Mouse (Mus musculus): ENCODE measurements at regions not wholly inside any gene's neighbourhood (a gene's known extent, or its start where the extent isn't known, plus 50 kb on each side); places are given as distances from the start of the nearest gene placed in this dataset.

DNA sequence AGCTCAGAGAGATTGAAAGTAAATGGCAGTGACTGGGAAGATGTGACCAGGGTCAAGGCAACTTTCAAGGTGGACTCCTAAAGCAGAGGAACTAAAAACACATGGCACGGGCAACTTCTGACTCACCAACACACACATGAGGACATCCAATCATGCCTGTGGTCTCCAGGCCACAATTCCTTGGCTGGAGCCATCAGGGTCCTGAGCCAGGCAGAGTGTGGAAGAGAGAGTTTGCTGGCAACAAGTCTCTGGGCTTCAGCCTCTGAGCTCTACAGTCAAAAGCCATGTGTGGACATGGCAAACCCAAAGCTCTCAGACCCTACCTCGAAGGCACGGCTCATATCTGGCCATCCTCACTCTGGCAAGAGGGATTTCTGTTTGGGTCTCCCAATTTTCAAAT is 164.1 kb downstream of the Adamts15 start:
- no peaks in the 10 kb centered on the region for H3K27me3 ChIP-seq (ENCODE audit: control insufficient read depth, insufficient read depth, low read length)
- H3K27ac ChIP-seq (ENCODE audit: insufficient read depth, low read depth, low read length) = no peak overlapping the region
- H3K36me3 ChIP-seq (ENCODE audit: control insufficient read depth, insufficient read depth, low read length) = no peaks in the 10 kb centered on the region
- H3K4me3 ChIP-seq (ENCODE audit: low read depth, low read length) = no peak overlapping the region
- 92% methylated on average over 3 of the region's 3 CpGs for WGBS
- no peaks in the 10 kb centered on the region for H3K4me1 ChIP-seq (ENCODE audit: control insufficient read depth, insufficient read depth, insufficient read length, low read length)
- TF ChIP-seq POLR2A (IDR thresholded peaks at IDR 0.05; ENCODE audit: low read depth, low read length) = no peak
- no peak for TF ChIP-seq CTCF (IDR thresholded peaks at IDR 0.05; ENCODE audit: extremely low read depth, insufficient read length, insufficient replicate concordance, low read depth, low read length)

DNA sequence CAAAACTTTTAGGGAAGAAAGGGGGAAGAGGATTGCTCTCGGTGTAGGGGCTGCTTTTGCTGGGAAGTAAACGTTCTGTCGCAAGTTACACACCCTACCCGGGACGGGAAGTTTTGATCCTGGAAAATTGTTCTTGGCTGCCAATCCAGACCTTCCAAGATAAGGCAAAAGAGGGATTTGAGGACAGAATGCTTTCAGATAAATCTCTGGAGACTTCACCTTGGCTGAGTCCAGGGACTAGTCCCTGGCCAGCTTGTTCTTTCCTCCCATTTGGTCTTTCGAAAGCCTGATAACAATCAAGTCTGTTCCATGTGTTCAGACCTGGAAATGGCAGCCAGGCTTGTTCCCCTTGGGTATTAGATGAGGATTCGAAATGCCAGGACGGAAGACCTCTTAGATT is 164.8 kb downstream of the Adamts15 start:
- TF ChIP-seq POLR2A (IDR thresholded peaks at IDR 0.05; ENCODE audit: low read depth, low read length) (no peak), CTCF (IDR thresholded peaks at IDR 0.05; ENCODE audit: extremely low read depth, insufficient read length, insufficient replicate concordance, low read depth, low read length) (no peak)
- Histone ChIP-seq H3K27me3 (ENCODE audit: control insufficient read depth, insufficient read depth, low read length) (no peaks in the 10 kb centered on the region), H3K4me3 (ENCODE audit: low read depth, low read length) (no peak overlapping the region), H3K36me3 (ENCODE audit: control insufficient read depth, insufficient read depth, low read length) (no peaks in the 10 kb centered on the region), H3K27ac (ENCODE audit: insufficient read depth, low read depth, low read length) (no peak overlapping the region), H3K4me1 (ENCODE audit: control insufficient read depth, insufficient read depth, insufficient read length, low read length) (no peaks in the 10 kb centered on the region)
- WGBS = 86% methylated on average over 8 of the region's 8 CpGs

GRCm38 (mm10) chr9:30756796-30757195 is 165.5 kb downstream of the Adamts15 start:
- Histone ChIP-seq H3K4me3 (ENCODE audit: low read depth, low read length) (no peak overlapping the region), H3K27ac (ENCODE audit: insufficient read depth, low read depth, low read length) (no peak overlapping the region), H3K36me3 (ENCODE audit: control insufficient read depth, insufficient read depth, low read length) (no peaks in the 10 kb centered on the region), H3K4me1 (ENCODE audit: control insufficient read depth, insufficient read depth, insufficient read length, low read length) (no peaks in the 10 kb centered on the region), H3K27me3 (ENCODE audit: control insufficient read depth, insufficient read depth, low read length) (no peaks in the 10 kb centered on the region)
- WGBS = 90% methylated on average over 4 of the region's 4 CpGs
- TF ChIP-seq CTCF (IDR thresholded peaks at IDR 0.05; ENCODE audit: extremely low read depth, insufficient read length, insufficient replicate concordance, low read depth, low read length) = no peak
- TF ChIP-seq POLR2A (IDR thresholded peaks at IDR 0.05; ENCODE audit: low read depth, low read length) = no peak

GRCm38 (mm10) chr9:30755586-30755985 is 166.7 kb downstream of the Adamts15 start:
- H3K4me1 ChIP-seq (ENCODE audit: control insufficient read depth, insufficient read depth, insufficient read length, low read length) = no peaks in the 10 kb centered on the region
- no peaks in the 10 kb centered on the region for H3K27me3 ChIP-seq (ENCODE audit: control insufficient read depth, insufficient read depth, low read length)
- TF ChIP-seq POLR2A (IDR thresholded peaks at IDR 0.05; ENCODE audit: low read depth, low read length) (no peak), CTCF (IDR thresholded peaks at IDR 0.05; ENCODE audit: extremely low read depth, insufficient read length, insufficient replicate concordance, low read depth, low read length) (no peak)
- no peaks in the 10 kb centered on the region for H3K36me3 ChIP-seq (ENCODE audit: control insufficient read depth, insufficient read depth, low read length)
- 84% methylated on average over 1 of the region's 1 CpGs for WGBS
- no peak overlapping the region for H3K27ac ChIP-seq (ENCODE audit: insufficient read depth, low read depth, low read length)
- H3K4me3 ChIP-seq (ENCODE audit: low read depth, low read length) = no peak overlapping the region

- no peaks in the 10 kb centered on the region for H3K36me3 ChIP-seq (ENCODE audit: control insufficient read depth, insufficient read depth, low read length)
- 88% methylated on average over 5 of the region's 5 CpGs for WGBS
- no peak overlapping the region for H3K27ac ChIP-seq (ENCODE audit: insufficient read depth, low read depth, low read length)
- no peak overlapping the region for H3K4me3 ChIP-seq (ENCODE audit: low read depth, low read length)
- no peaks in the 10 kb centered on the region for H3K27me3 ChIP-seq (ENCODE audit: control insufficient read depth, insufficient read depth, low read length)
- no peaks in the 10 kb centered on the region for H3K4me1 ChIP-seq (ENCODE audit: control insufficient read depth, insufficient read depth, insufficient read length, low read length)
- TF ChIP-seq CTCF (IDR thresholded peaks at IDR 0.05; ENCODE audit: extremely low read depth, insufficient read length, insufficient replicate concordance, low read depth, low read length) = no peak
- TF ChIP-seq POLR2A (IDR thresholded peaks at IDR 0.05; ENCODE audit: low read depth, low read length) = no peak
Measured at GRCm38 (mm10) chr9:30754826-30755225, 167.4 kb downstream of the Adamts15 start.

- TF ChIP-seq CTCF (IDR thresholded peaks at IDR 0.05; ENCODE audit: extremely low read depth, insufficient read length, insufficient replicate concordance, low read depth, low read length) (no peak), POLR2A (IDR thresholded peaks at IDR 0.05; ENCODE audit: low read depth, low read length) (no peak)
- H3K36me3 ChIP-seq (ENCODE audit: control insufficient read depth, insufficient read depth, low read length) = no peaks in the 10 kb centered on the region
- no peaks in the 10 kb centered on the region for H3K4me1 ChIP-seq (ENCODE audit: control insufficient read depth, insufficient read depth, insufficient read length, low read length)
- H3K27me3 ChIP-seq (ENCODE audit: control insufficient read depth, insufficient read depth, low read length) = no peaks in the 10 kb centered on the region
- H3K27ac ChIP-seq (ENCODE audit: insufficient read depth, low read depth, low read length) = no peak overlapping the region
- H3K4me3 ChIP-seq (ENCODE audit: low read depth, low read length) = no peak overlapping the region
- WGBS = 89% methylated on average over 9 of the region's 9 CpGs
Measured at GRCm38 (mm10) chr9:30743471-30743870, 178.8 kb downstream of the Adamts15 start.

- Histone ChIP-seq H3K27me3 (ENCODE audit: control insufficient read depth, insufficient read depth, low read length) (no peaks in the 10 kb centered on the region), H3K4me1 (ENCODE audit: control insufficient read depth, insufficient read depth, insufficient read length, low read length) (no peaks in the 10 kb centered on the region), H3K36me3 (ENCODE audit: control insufficient read depth, insufficient read depth, low read length) (no peaks in the 10 kb centered on the region), H3K27ac (ENCODE audit: insufficient read depth, low read depth, low read length) (no peak overlapping the region), H3K4me3 (ENCODE audit: low read depth, low read length) (no peak overlapping the region)
- 58% methylated on average over 8 of the region's 8 CpGs for WGBS
- TF ChIP-seq POLR2A (IDR thresholded peaks at IDR 0.05; ENCODE audit: low read depth, low read length) = no peak
- no peak for TF ChIP-seq CTCF (IDR thresholded peaks at IDR 0.05; ENCODE audit: extremely low read depth, insufficient read length, insufficient replicate concordance, low read depth, low read length)
Measured at GRCm38 (mm10) chr9:30742471-30743098, 179.7 kb downstream of the Adamts15 start.
